ENCODE assay signal across 8 mouse cellular contexts in the genomic region with DNA sequence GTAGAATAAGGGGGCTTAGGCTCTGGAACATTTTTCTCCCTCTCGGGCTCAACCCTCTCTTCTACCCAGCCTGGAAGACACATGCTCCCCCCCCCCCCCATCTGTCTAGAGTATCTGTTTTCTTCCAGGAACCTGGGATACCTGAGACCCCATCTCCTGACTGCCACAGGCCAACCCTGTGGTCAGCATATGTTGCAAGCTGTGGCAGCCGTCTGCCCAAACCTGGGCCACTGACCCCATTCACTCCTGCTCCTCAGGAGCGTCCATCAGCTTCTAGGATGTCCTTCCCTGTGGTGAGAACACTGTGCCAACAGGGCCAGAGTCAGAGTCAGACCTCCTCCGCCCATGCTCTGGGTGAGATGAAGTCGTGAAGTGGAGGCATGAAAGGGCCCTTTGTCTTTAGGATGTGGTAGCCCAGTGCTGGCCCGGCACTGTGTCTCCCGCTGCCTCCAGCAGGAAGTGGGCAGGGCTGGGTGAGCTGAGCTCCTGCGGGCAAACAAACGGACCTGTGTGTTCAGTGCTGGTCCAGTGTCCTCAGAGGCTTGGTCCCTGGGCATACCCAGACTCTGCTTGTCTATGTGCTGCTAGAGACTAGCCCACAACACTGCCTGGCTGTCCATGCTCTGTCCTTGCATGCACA.
DNase-seq lines count a peak whose midpoint lies in the region; ATAC-seq lines count a peak whose summit lies in the region.

No protein-coding gene starts in this region.

- ATAC-seq in cerebellum, adult (ENCODE audit: insufficient number of reproducible peaks, low FRiP score, low TSS enrichment), result peak; percentile 49; the same call in 1 of the 2 replicates
- peak; percentile 79 for ATAC-seq in forebrain, embryonic 16.5 days
- peak; percentile 55; the same call in 1 of the 2 replicates for ATAC-seq in limb, embryonic 11.5 days (ENCODE audit: insufficient number of reproducible peaks, low FRiP score, low TSS enrichment, low read depth)

- peak; percentile 83 for DNase-seq in heart, embryonic 10.5 days (ENCODE audit: low spot score)
- DNase-seq in heart, postnatal 25 days (ENCODE audit: low spot score), result no peak
- peak; percentile 46 for DNase-seq in limb, embryonic 11.5 days (ENCODE audit: low spot score)
- DNase-seq in testis, postnatal 10 days (ENCODE audit: low spot score), result peak; percentile 65
- DNase-seq in spleen, postnatal 10 days (ENCODE audit: low spot score in 2 of 2), result no peak
- no peak for DNase-seq in yolk sac, embryonic 10.5 days (ENCODE audit: low spot score)

- no peak overlapping the region for H3K27ac ChIP-seq in heart, embryonic 10.5 days
- H3K27ac ChIP-seq in forebrain, embryonic 16.5 days (ENCODE audit: low read length), result no peak overlapping the region
- H3K27ac ChIP-seq in limb, embryonic 11.5 days (replicated peaks; ENCODE audit: low read depth, low read length), result peak overlapping the region; percentile 74

- H3K4me2 ChIP-seq in forebrain, embryonic 16.5 days (ENCODE audit: low read length), result no peak overlapping the region
- H3K4me2 ChIP-seq in limb, embryonic 11.5 days (ENCODE audit: low read depth, severe bottlenecking), result no peak overlapping the region; the same call in 1 of the 2 replicates

- no peak overlapping the region for H3K4me3 ChIP-seq in heart, embryonic 10.5 days
- no peak overlapping the region for H3K4me3 ChIP-seq in forebrain, embryonic 16.5 days (replicated peaks; ENCODE audit: low read length)
- no peak overlapping the region for H3K4me3 ChIP-seq in limb, embryonic 11.5 days (ENCODE audit: low read depth, low read length)

- no peaks in the 10 kb centered on the region for H3K9me3 ChIP-seq in heart, embryonic 10.5 days
- H3K9me3 ChIP-seq in forebrain, embryonic 16.5 days (ENCODE audit: control insufficient read depth, low read length), result no peaks in the 10 kb centered on the region
- no peaks in the 10 kb centered on the region for H3K9me3 ChIP-seq in limb, embryonic 11.5 days (ENCODE audit: control insufficient read depth, low read length)

- no peak overlapping the region for H3K9ac ChIP-seq in forebrain, embryonic 16.5 days (replicated peaks; ENCODE audit: low read depth, low read length)
- H3K9ac ChIP-seq in limb, embryonic 11.5 days (ENCODE audit: low read length), result no peak overlapping the region

- intact Hi-C loops in heart, postnatal 25 days (cut with DNase I), result no loop called here

- 59% methylated on average over 9 of the region's 9 CpGs for WGBS in heart, embryonic 10.5 days
- 39% methylated on average over 9 of the region's 9 CpGs for WGBS in forebrain, embryonic 16.5 days
- WGBS in limb, embryonic 11.5 days, result 65% methylated on average over 9 of the region's 9 CpGs

- no peaks in the 10 kb centered on the region for H3K27me3 ChIP-seq in heart, embryonic 10.5 days (ENCODE audit: insufficient read depth, poor library complexity, severe bottlenecking)
- H3K27me3 ChIP-seq in forebrain, embryonic 16.5 days (replicated peaks; ENCODE audit: control insufficient read depth, insufficient read depth, low read length), result no peaks in the 10 kb centered on the region
- no peaks in the 10 kb centered on the region for H3K27me3 ChIP-seq in limb, embryonic 11.5 days (ENCODE audit: control insufficient read depth, insufficient read depth, low read length)

- no peaks in the 10 kb centered on the region for H3K4me1 ChIP-seq in heart, embryonic 10.5 days
- peaks cover 14% of the 10 kb centered on the region for H3K4me1 ChIP-seq in forebrain, embryonic 16.5 days (replicated peaks; ENCODE audit: control insufficient read depth, insufficient read depth, low read length)
- H3K4me1 ChIP-seq in limb, embryonic 11.5 days (ENCODE audit: control insufficient read depth, insufficient read depth, low read length), result 0 out of 2 replicates have a peak, but pooled peaks cover 3% of the 10 kb centered on the region

- no peaks in the 10 kb centered on the region for H3K36me3 ChIP-seq in heart, embryonic 10.5 days
- H3K36me3 ChIP-seq in forebrain, embryonic 16.5 days (ENCODE audit: control insufficient read depth, insufficient read depth), result no peaks in the 10 kb centered on the region
- H3K36me3 ChIP-seq in limb, embryonic 11.5 days (ENCODE audit: control insufficient read depth, insufficient read depth, low read length), result no peaks in the 10 kb centered on the region

Comparison
In these comparisons a context has a peak if more than half of its experiments do, and no peak if none do; other contexts are left out.
1. DNase-seq: peak in heart, embryonic 10.5 days (single experiment), limb, embryonic 11.5 days (single experiment) and testis, postnatal 10 days (single experiment); none in heart, postnatal 25 days (single experiment), spleen, postnatal 10 days (0 of 2) and yolk sac, embryonic 10.5 days (single experiment).
2. Peak in every context shown above with its lines, with median percentiles within 50 percentile points of each other: ATAC-seq.